Mouse (Mus musculus): Measurements from ENCODE around the gene Spag9. TPM values are rescaled to one million over a fixed set of nuclear protein-coding genes. Genes with fewer than 3 reads are reported as not detected.

Spag9 gene
- polyA plus RNA-seq, 1 experiment from 2014 or later = 40.4 TPM

DNA sequence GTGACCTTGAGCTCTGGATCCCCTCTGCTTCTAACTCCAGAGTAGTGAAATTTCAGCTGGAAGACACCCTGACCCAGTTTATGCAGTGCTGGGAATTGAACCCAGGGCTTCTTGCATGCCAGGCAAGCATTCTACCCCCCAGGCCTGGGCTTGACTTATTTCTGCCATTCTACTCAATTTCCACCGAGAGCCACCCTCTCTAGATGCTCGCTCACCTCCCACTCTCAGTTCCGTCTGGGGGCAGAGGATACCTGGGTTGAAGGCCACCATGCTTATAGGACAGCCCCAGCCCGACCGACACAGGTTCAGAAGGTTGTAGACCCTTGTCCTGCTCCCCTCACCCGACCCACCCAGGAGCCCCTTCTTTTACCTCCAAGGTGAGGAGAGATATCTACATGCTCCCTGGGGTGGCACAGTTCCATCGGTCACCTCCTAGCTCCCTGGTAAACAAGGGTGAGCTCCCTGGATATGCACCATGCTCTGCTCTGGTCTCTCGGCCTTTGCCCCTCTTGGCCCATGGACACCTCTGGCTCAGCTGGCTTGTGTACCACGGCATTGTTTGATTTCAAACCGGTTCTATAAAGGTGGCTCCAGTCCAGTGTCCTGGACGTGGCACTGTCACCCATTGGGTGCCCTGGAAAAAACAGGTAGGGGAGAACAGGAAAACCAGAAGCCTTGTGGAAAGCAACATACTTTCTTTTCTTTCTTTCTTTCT lies 166.1 kb downstream of the Spag9 start:
- Histone ChIP-seq H3K27me3 (ENCODE audit: control insufficient read depth, insufficient read depth, low read length) (no peaks in the 10 kb centered on the region), H3K4me2 (no peak overlapping the region), H3K27ac (ENCODE audit: low read depth, low read length) (no peak overlapping the region), H3K36me3 (ENCODE audit: control insufficient read depth, insufficient read depth, low read length) (no peaks in the 10 kb centered on the region), H3K4me3 (ENCODE audit: low read depth, low read length) (no peak overlapping the region), H3K4me1 (ENCODE audit: control insufficient read depth, insufficient read depth, low read length) (peaks cover 26% of the 10 kb centered on the region), H3K9ac (ENCODE audit: low read depth, low read length) (no peak overlapping the region), H3K9me3 (replicated peaks; ENCODE audit: control insufficient read depth, low read length) (no peaks in the 10 kb centered on the region)
- 79% methylated on average over 11 of the region's 11 CpGs for WGBS (ENCODE audit: insufficient replicate concordance)
- no peak for ATAC-seq (replicated peaks; ENCODE audit: insufficient number of reproducible peaks, low FRiP score, low TSS enrichment)

DNA sequence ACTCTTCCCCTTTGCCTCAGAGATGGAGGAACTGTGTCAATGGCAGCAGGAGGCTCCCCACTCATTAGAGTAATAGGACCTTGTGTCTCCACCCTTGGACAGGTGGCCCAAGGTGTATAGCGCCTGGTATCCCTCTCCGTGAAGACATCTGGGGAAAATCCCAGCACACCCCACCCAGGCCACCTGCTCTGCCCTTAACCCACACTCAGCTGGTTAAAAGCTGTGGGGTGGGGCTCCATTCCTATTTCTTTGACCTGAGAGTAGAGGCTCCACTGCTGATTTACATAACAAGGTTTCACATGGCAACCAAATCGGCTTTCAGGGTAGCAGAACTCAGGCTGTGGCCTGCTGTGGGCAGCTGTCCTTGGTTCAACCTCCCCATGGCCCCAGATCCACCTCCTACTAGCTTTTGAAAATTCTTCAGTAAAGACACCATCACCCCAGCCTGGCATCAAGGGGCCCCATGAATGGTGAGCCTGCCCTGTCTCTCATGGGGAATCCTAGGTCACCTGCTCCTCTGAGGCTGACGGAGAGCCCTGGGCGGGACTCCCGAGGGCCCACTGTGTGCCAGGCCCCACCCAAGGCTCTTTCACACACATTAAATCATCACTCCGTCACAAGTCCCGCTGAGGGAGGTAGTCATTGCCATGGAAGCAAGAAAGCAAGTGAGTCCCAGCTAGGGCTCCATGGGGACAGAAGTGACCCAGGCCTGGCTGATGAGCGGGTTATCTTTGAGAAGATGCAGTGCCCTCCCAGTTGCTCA lies 167.3 kb downstream of the Spag9 start:
- 74% methylated on average over 9 of the region's 9 CpGs for WGBS (ENCODE audit: insufficient replicate concordance)
- Histone ChIP-seq H3K27ac (ENCODE audit: low read depth, low read length) (no peak overlapping the region), H3K4me2 (no peak overlapping the region), H3K4me1 (ENCODE audit: control insufficient read depth, insufficient read depth, low read length) (peaks cover 26% of the 10 kb centered on the region), H3K27me3 (ENCODE audit: control insufficient read depth, insufficient read depth, low read length) (no peaks in the 10 kb centered on the region), H3K36me3 (ENCODE audit: control insufficient read depth, insufficient read depth, low read length) (no peaks in the 10 kb centered on the region), H3K9me3 (replicated peaks; ENCODE audit: control insufficient read depth, low read length) (no peaks in the 10 kb centered on the region), H3K4me3 (ENCODE audit: low read depth, low read length) (no peak overlapping the region), H3K9ac (ENCODE audit: low read depth, low read length) (no peak overlapping the region)
- ATAC-seq (replicated peaks; ENCODE audit: insufficient number of reproducible peaks, low FRiP score, low TSS enrichment) = no peak

- H3K36me3 ChIP-seq (ENCODE audit: control insufficient read depth, insufficient read depth, low read length) = no peaks in the 10 kb centered on the region
- no peak overlapping the region for H3K4me2 ChIP-seq
- no peaks in the 10 kb centered on the region for H3K9me3 ChIP-seq (replicated peaks; ENCODE audit: control insufficient read depth, low read length)
- no peak for ATAC-seq (replicated peaks; ENCODE audit: insufficient number of reproducible peaks, low FRiP score, low TSS enrichment)
- H3K4me3 ChIP-seq (ENCODE audit: low read depth, low read length) = no peak overlapping the region
- no peak overlapping the region for H3K9ac ChIP-seq (ENCODE audit: low read depth, low read length)
- 79% methylated on average over 4 of the region's 4 CpGs for WGBS (ENCODE audit: insufficient replicate concordance)
- H3K4me1 ChIP-seq (ENCODE audit: control insufficient read depth, insufficient read depth, low read length) = peaks cover 8% of the 10 kb centered on the region
- no peaks in the 10 kb centered on the region for H3K27me3 ChIP-seq (ENCODE audit: control insufficient read depth, insufficient read depth, low read length)
- H3K27ac ChIP-seq (ENCODE audit: low read depth, low read length) = no peak overlapping the region
Observed at GRCm38 (mm10) chr11:94165745-94166144, 169.9 kb downstream of the Spag9 start.

- H3K27me3 ChIP-seq (ENCODE audit: control insufficient read depth, insufficient read depth, low read length) = no peaks in the 10 kb centered on the region
- H3K27ac ChIP-seq (ENCODE audit: low read depth, low read length) = no peak overlapping the region
- WGBS (ENCODE audit: insufficient replicate concordance) = 62% methylated on average over 5 of the region's 5 CpGs
- no peak overlapping the region for H3K4me2 ChIP-seq
- H3K9me3 ChIP-seq (replicated peaks; ENCODE audit: control insufficient read depth, low read length) = no peaks in the 10 kb centered on the region
- no peak overlapping the region for H3K9ac ChIP-seq (ENCODE audit: low read depth, low read length)
- H3K4me3 ChIP-seq (ENCODE audit: low read depth, low read length) = no peak overlapping the region
- H3K36me3 ChIP-seq (ENCODE audit: control insufficient read depth, insufficient read depth, low read length) = no peaks in the 10 kb centered on the region
- ATAC-seq (replicated peaks; ENCODE audit: insufficient number of reproducible peaks, low FRiP score, low TSS enrichment) = no peak
- peaks cover under 1% of the 10 kb centered on the region for H3K4me1 ChIP-seq (ENCODE audit: control insufficient read depth, insufficient read depth, low read length)
Observed at GRCm38 (mm10) chr11:94168238-94168637, 172.3 kb downstream of the Spag9 start.

DNA sequence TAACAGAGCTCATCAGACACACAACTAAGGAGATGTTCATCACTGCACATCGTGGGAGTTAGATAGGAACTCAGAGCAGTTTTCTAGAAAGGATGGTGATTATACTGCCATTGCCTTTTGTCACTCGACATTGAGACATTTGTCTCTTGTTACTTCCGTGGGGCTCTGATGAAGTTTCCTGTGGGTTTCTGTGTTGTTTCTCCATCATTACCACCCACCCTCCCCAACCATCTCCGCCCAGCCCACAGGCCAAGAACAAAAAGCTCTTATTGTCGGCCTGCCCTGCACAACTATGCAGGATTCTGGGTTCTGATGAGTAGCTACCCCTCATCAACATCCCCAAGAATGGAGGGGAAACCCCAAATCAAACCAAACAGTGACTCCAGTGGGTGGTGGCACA lies 173.7 kb downstream of the Spag9 start:
- WGBS (ENCODE audit: insufficient replicate concordance) = 70% methylated on average over 5 of the region's 5 CpGs
- Histone ChIP-seq H3K27me3 (ENCODE audit: control insufficient read depth, insufficient read depth, low read length) (no peaks in the 10 kb centered on the region), H3K4me1 (ENCODE audit: control insufficient read depth, insufficient read depth, low read length) (peaks cover 7% of the 10 kb centered on the region), H3K9ac (ENCODE audit: low read depth, low read length) (no peak overlapping the region), H3K36me3 (ENCODE audit: control insufficient read depth, insufficient read depth, low read length) (no peaks in the 10 kb centered on the region), H3K27ac (ENCODE audit: low read depth, low read length) (no peak overlapping the region), H3K4me2 (no peak overlapping the region), H3K4me3 (ENCODE audit: low read depth, low read length) (no peak overlapping the region), H3K9me3 (replicated peaks; ENCODE audit: control insufficient read depth, low read length) (no peaks in the 10 kb centered on the region)
- ATAC-seq (replicated peaks; ENCODE audit: insufficient number of reproducible peaks, low FRiP score, low TSS enrichment) = no peak

DNA sequence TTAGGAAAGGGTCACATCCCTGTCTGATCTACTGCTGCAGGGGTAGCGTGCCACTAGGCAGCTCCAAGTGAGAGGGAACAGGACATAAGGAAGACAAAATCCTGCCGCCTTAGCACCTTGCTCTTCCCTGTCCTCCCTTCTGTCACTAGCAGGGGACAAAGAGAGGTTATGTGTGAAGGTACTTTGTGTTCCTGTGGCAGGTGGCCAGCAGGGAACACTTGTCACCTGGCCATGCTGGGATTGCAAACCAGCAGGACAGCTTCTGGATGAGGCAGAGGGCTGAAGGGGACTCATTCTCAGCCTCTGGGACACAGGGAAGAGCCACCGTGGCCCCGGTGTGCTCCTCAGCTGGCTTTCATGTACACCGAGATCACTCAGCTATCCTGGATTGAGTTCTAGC lies 175.8 kb downstream of the Spag9 start:
- Histone ChIP-seq H3K9me3 (replicated peaks; ENCODE audit: control insufficient read depth, low read length) (no peaks in the 10 kb centered on the region), H3K4me1 (ENCODE audit: control insufficient read depth, insufficient read depth, low read length) (peaks cover 7% of the 10 kb centered on the region), H3K4me3 (ENCODE audit: low read depth, low read length) (no peak overlapping the region), H3K4me2 (no peak overlapping the region), H3K36me3 (ENCODE audit: control insufficient read depth, insufficient read depth, low read length) (no peaks in the 10 kb centered on the region), H3K27ac (ENCODE audit: low read depth, low read length) (no peak overlapping the region), H3K27me3 (ENCODE audit: control insufficient read depth, insufficient read depth, low read length) (no peaks in the 10 kb centered on the region), H3K9ac (ENCODE audit: low read depth, low read length) (no peak overlapping the region)
- no peak for ATAC-seq (replicated peaks; ENCODE audit: insufficient number of reproducible peaks, low FRiP score, low TSS enrichment)
- WGBS (ENCODE audit: insufficient replicate concordance) = 72% methylated on average over 5 of the region's 5 CpGs

DNA sequence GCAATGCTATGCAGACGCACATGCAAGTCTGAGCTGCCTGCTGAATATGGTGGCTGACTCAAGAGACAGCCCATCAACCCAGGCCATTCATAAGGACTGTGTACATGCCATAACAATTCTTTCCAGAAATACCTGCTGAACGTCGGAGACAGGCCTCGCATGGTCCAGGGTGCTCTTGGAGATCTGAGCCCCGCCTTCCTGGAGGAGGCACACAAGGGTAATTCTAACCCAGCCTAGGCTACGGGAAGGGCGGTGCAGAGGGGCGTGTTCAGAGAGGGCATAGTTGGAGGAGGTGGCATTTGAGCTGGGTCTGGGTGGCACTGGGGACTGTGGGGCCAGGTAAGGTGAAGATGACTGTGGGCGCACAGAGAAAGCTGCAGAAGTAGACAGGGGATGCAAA lies 176.3 kb downstream of the Spag9 start:
- no peak overlapping the region for H3K9ac ChIP-seq (ENCODE audit: low read depth, low read length)
- WGBS (ENCODE audit: insufficient replicate concordance) = 77% methylated on average over 9 of the region's 9 CpGs
- peak; percentile 31; the same call in 1 of the 2 replicates for ATAC-seq (replicated peaks; ENCODE audit: insufficient number of reproducible peaks, low FRiP score, low TSS enrichment)
- H3K4me3 ChIP-seq (ENCODE audit: low read depth, low read length) = no peak overlapping the region
- H3K4me2 ChIP-seq = no peak overlapping the region
- no peaks in the 10 kb centered on the region for H3K27me3 ChIP-seq (ENCODE audit: control insufficient read depth, insufficient read depth, low read length)
- peaks cover 7% of the 10 kb centered on the region for H3K4me1 ChIP-seq (ENCODE audit: control insufficient read depth, insufficient read depth, low read length)
- no peaks in the 10 kb centered on the region for H3K36me3 ChIP-seq (ENCODE audit: control insufficient read depth, insufficient read depth, low read length)
- no peak overlapping the region for H3K27ac ChIP-seq (ENCODE audit: low read depth, low read length)
- no peaks in the 10 kb centered on the region for H3K9me3 ChIP-seq (replicated peaks; ENCODE audit: control insufficient read depth, low read length)

DNA sequence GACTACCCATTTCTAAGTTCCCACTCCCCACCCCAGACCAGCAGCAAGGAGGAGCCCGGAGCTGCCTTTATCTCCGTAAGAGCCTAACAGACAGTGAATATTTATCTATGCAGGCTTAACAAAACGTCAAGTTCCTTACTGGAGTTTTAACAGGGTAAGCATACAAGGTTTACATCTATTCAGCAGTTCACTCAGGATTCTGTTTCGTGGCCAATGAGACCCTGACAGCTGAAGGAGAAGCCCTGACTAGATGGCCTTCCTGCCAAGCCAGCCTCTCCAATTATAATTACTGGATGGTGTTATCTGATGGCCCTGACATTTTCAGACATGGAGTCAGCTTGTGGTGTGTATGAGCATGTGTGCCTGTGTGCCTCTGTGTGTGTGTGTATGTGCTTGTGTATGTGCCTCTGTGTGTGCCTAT lies 177.8 kb downstream of the Spag9 start:
- WGBS (ENCODE audit: insufficient replicate concordance) = 20% methylated on average over 4 of the region's 4 CpGs
- no peaks in the 10 kb centered on the region for H3K36me3 ChIP-seq (ENCODE audit: control insufficient read depth, insufficient read depth, low read length)
- no peaks in the 10 kb centered on the region for H3K27me3 ChIP-seq (ENCODE audit: control insufficient read depth, insufficient read depth, low read length)
- H3K4me1 ChIP-seq (ENCODE audit: control insufficient read depth, insufficient read depth, low read length) = peaks cover 7% of the 10 kb centered on the region
- no peak for ATAC-seq (replicated peaks; ENCODE audit: insufficient number of reproducible peaks, low FRiP score, low TSS enrichment)
- no peaks in the 10 kb centered on the region for H3K9me3 ChIP-seq (replicated peaks; ENCODE audit: control insufficient read depth, low read length)
- H3K4me3 ChIP-seq (ENCODE audit: low read depth, low read length) = no peak overlapping the region
- no peak overlapping the region for H3K9ac ChIP-seq (ENCODE audit: low read depth, low read length)
- no peak overlapping the region for H3K4me2 ChIP-seq
- H3K27ac ChIP-seq (ENCODE audit: low read depth, low read length) = no peak overlapping the region

Data from heart, embryonic 11.5 days (tissue).